ENCODE assay signal across 21 mouse cellular contexts in the genomic region with DNA sequence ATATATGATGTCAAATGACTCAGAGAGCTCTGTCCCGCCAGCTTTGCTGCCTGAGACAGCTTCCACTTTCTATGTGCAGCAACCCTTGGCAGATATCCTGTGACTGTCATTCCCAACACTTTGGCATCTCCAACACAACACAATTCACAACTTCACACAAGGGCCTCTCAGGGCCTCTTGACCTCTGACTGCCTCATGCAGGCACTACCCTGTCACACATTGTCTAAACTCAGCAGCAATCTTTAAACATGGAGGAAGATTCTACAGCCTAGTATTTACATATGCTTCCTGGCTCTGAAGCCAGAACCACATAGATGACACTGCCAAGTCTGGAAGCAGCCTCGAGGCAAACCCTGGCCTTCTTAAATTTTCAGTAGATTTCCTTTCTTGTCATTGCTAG.
"Had no signal": no experiment of that assay in that cellular context is flagged by ENCODE, and none has a peak within 500 bp of the region (broad histone marks: within the 10 kb centered on the region; RNA-seq: fewer than 3 reads in every experiment).

No protein-coding gene starts in this region.

- DNase-seq: kidney, adult 11 months; kidney, adult 8-10 months; kidney, postnatal 10 days; layer of hippocampus, adult 9-11 months; liver; retina, postnatal 1 day; right cerebral cortex, postnatal 25 days; spleen, adult 18-20 months; thymus, postnatal 25 days had no signal

- H3K27me3 ChIP-seq: intestine, embryonic 15.5 days; kidney, embryonic 15.5 days; limb, embryonic 13.5 days; liver, embryonic 12.5 days; liver, embryonic 15.5 days; midbrain, embryonic 12.5 days; midbrain, embryonic 15.5 days; neural tube, embryonic 13.5 days; stomach, embryonic 15.5 days had no signal

- H3K27ac ChIP-seq: intestine, embryonic 15.5 days; kidney, embryonic 15.5 days; layer of hippocampus, adult 2 months; limb, embryonic 10.5 days; limb, embryonic 13.5 days; liver, embryonic 12.5 days; liver, embryonic 15.5 days; macrophage; midbrain, embryonic 12.5 days; midbrain, embryonic 15.5 days; neural tube, embryonic 13.5 days; stomach, embryonic 15.5 days had no signal

- H3K4me1 ChIP-seq: intestine, embryonic 15.5 days; kidney, embryonic 15.5 days; limb, embryonic 10.5 days; limb, embryonic 13.5 days; liver, embryonic 12.5 days; liver, embryonic 15.5 days; midbrain, embryonic 12.5 days; midbrain, embryonic 15.5 days; neural tube, embryonic 13.5 days; stomach, embryonic 15.5 days had no signal

- H3K4me2 ChIP-seq: intestine, embryonic 15.5 days; kidney, embryonic 15.5 days; limb, embryonic 13.5 days; liver, embryonic 12.5 days; liver, embryonic 15.5 days; midbrain, embryonic 12.5 days; midbrain, embryonic 15.5 days; neural tube, embryonic 13.5 days; stomach, embryonic 15.5 days had no signal

- ATAC-seq: intestine, embryonic 15.5 days; liver, embryonic 12.5 days; midbrain, embryonic 15.5 days had no signal

- H3K36me3 ChIP-seq: intestine, embryonic 15.5 days; kidney, embryonic 15.5 days; limb, embryonic 10.5 days; limb, embryonic 13.5 days; liver, embryonic 12.5 days; liver, embryonic 15.5 days; midbrain, embryonic 12.5 days; midbrain, embryonic 15.5 days; neural tube, embryonic 13.5 days; stomach, embryonic 15.5 days had no signal

- H3K9me3 ChIP-seq: intestine, embryonic 15.5 days; kidney, embryonic 15.5 days; limb, embryonic 10.5 days; limb, embryonic 13.5 days; liver, embryonic 12.5 days; liver, embryonic 15.5 days; midbrain, embryonic 12.5 days; midbrain, embryonic 15.5 days; neural tube, embryonic 13.5 days; stomach, embryonic 15.5 days had no signal

- H3K9ac ChIP-seq: intestine, embryonic 15.5 days; kidney, embryonic 15.5 days; limb, embryonic 13.5 days; liver, embryonic 12.5 days; liver, embryonic 15.5 days; midbrain, embryonic 12.5 days; midbrain, embryonic 15.5 days; neural tube, embryonic 13.5 days; stomach, embryonic 15.5 days had no signal

- H3K4me3 ChIP-seq: intestine, embryonic 15.5 days; kidney, embryonic 15.5 days; layer of hippocampus, adult 2 months; limb, embryonic 10.5 days; limb, embryonic 13.5 days; liver, embryonic 12.5 days; liver, embryonic 15.5 days; midbrain, embryonic 12.5 days; midbrain, embryonic 15.5 days; neural tube, embryonic 13.5 days; stomach, embryonic 15.5 days had no signal
